Mouse (Mus musculus) embryonic stem cell, embryonic (primary cell): ENCODE results near the gene Pald1.

Experiments
- CTCF ChIA-PET, 4 experiments: fragments of 300-600 bp in 2 of 4; fragments of 350-600 bp in 2 of 4; sonication (Branson Sonifier 250); formaldehyde crosslinking; loops; one replicate each; lab custom pipeline; 2022; ENCODE audit warnings: inconsistent platforms in 2 of 4; lab: Charles Lee
- POLR2A ChIA-PET, 4 experiments: fragments of 300-600 bp in 2 of 4; fragments of 350-600 bp in 2 of 4; sonication (Branson Sonifier 250); formaldehyde crosslinking; loops; one replicate each; lab custom pipeline; 2022; ENCODE audit warnings: antibody characterized with exemption in 4 of 4, inconsistent platforms in 1 of 4; lab: Charles Lee

The Pald1 gene

DNA sequence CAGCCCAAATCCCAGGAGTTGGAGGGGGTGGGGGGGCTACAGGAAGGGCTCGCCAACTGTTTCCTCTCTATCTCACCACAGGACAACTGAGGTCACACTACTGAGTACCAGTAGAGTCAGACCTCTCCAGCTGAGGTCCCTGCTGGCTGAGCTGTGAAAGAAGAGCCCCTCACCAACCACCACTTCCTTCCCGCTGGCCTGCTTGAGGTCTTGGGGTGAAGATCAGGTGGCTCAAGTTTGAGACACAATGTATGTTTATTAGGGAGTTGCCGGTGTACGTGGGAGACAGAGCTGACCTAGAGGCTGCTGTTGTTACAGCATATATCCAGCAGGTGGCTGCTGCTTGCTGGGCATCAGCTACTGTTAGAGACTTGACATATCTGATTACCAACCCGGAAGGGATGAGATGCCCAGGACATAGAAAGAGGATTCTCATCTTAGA lies 107.6 kb downstream of the Pald1 start:
- POLR2A ChIA-PET, result interaction anchor here (0.6 to 2.0 kb wide), 20 partner anchors 10 to 507 kb away, joined by 3 to 7 read pairs (median 3); partner anchors contain the start of genes Nodal (in 2 of the 4) and Sgpl1 (in 1 of the 4)
- CTCF ChIA-PET, result interaction anchor here (0.6 to 4.5 kb wide), 36 partner anchors 10 to 935 kb away, joined by 3 to 16 read pairs (median 4); no protein-coding TSS in a partner anchor

DNA sequence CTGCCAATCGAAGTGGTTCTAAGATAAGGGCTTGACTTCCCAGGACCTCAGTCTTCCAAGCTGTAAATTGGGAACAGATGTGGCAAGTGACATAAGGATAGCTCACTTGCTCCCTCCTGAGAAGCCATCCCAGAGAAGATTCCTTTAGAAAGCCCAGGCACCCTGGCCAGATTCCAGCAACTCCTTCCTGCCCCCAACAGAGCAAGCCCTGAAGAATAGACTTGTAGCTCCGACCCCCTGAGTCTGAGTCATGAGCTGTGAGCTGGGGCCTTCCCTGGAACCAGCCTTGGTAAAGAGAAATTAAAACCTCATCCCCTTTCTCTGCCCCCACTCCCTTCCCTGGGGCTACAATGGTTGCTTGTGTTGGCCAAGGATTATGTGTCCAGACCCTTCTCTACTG lies 108.8 kb downstream of the Pald1 start:
- POLR2A ChIA-PET, result interaction anchor here (0.7 to 2.8 kb wide), 10 partner anchors 11 to 308 kb away, joined by 3 to 19 read pairs (median 4); partner anchors contain the start of gene Sgpl1 (in 1 of the 4)

DNA sequence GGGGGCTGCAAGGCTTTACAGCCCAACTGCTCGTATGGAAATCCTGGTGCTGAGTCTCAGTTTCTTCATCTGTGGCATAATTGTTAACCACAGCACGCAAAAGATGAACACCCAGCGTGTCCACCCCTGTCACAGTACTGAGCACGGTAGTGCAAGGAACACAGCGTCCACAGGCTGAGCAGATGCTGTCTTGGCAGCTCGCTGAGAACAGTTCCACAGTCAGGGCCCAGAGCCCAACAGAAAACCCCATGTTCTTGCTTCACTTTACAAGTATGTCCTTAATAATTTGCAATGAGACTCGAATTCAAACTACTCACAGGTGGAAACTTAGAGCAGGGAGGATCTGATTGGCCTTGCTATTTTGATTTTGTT lies 109.5 kb downstream of the Pald1 start:
- ChIA-PET CTCF (interaction anchor here (0.6 to 4.5 kb wide), 15 partner anchors 12 to 346 kb away, joined by 3 to 16 read pairs (median 4); partner anchors contain the start of gene Lrrc20 (in 1 of the 4)), POLR2A (interaction anchor here (0.5 to 2.8 kb wide), 22 partner anchors 11 to 309 kb away, joined by 3 to 19 read pairs (median 4); no protein-coding TSS in a partner anchor)

More for the DNA sequence above, 108.8 kb downstream of the Pald1 start:
- CTCF ChIA-PET, result interaction anchor here in 3 of 4 experiments (0.6 to 4.5 kb wide), 12 partner anchors 11 to 1446 kb away, joined by 3 to 16 read pairs (median 6); no protein-coding TSS in a partner anchor

DNA sequence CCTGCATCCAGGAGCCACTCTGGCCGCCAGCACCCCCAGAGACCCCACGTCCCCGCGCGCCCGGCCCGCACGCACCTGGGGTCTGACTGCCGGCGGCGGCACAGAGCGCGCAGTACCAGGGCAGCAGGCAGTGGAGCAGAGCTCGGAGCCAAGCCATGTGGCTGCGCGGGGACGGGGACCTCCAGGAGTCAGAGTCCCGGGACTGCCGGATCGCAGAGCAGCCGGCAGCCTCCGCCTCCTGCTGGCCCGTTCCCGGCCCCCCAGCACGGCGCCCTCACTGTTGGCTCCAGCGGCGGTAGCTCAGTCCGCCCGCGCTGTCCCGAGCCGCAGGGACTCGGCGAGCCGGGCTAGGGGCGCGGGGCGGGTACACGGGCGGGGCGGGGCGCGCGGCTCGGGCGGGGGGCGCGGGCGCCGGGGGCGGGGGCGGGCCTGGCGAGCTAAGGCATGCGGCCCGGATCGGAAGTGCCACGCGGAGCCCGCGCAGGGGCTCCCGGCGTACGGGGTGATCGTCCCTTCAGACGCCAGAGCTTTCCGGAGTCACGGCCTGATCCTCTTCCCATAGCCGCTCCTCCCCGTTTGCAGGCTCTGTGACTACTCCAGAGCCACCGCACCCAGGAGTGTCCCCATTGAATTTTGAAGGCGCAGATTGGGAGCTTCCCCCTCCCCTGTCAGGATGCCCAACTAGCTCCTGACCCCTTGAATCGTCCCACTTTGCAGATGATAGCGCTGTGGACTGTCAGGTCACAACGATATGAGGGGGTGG lies 110.1 kb downstream of the Pald1 start, which contains the start of gene Adamts14:
Gene Adamts14, minus strand, starts transcription at position 358 of the 763 bp plus-strand sequence.
- ChIA-PET POLR2A (interaction anchor here (0.5 to 2.8 kb wide), 25 partner anchors 11 to 264 kb away, joined by 3 to 19 read pairs (median 4); no protein-coding TSS in a partner anchor), CTCF (interaction anchor here (0.6 to 4.5 kb wide), 21 partner anchors 12 to 613 kb away, joined by 3 to 16 read pairs (median 3); partner anchors contain the start of gene Lrrc20 (in 1 of the 4))

DNA sequence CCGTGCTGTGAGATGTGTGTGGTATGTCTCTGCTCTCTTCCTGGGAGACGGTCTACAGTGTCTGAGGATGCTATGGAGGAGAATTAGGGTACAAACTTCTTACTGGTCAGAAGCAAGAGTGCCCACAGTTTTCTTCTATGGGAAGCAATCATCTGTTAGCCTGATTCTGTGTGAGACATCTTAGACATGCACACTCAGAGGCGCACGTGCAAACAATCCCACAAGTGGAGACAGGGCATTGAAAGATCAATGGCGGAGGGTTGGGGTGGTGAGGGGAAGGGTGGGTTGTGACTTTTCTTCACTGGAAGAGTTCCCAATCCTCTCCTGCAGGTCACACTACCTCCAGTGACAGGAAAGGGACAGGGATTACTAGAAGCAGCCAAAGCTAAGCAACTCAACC lies 110.7 kb downstream of the Pald1 start:
- CTCF ChIA-PET, result interaction anchor here in 3 of 4 experiments (0.6 to 4.5 kb wide), 12 partner anchors 13 to 351 kb away, joined by 3 to 16 read pairs (median 4); no protein-coding TSS in a partner anchor

DNA sequence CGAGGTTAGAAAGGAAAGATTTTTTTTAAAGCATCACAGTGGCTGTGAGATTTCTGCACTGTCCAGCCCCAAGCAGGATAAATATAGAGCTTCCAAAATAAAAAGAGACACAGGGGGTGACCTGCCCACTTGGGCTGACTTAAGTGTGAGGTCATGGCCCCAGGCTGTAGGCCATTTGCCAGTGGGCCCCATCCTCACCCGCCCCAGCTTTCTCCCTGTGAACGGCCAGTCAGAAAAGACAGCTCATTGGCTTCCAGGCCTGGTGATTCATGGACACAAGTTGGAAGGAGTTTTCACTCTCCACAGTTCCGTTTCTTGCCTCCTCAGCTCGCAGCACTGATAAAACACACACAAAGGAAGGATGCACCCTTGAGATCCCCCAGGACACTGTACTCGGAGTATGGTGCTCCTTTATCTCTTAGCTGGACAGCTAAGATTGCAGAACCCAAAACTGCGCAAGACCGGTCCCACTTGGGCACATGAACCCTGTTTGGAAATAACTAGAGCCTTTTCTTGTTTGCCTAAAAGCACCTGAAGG lies 111.2 kb downstream of the Pald1 start:
- POLR2A ChIA-PET, result interaction anchor here (0.6 to 2.8 kb wide), 10 partner anchors 8 to 144 kb away, joined by 3 to 19 read pairs (median 4); no protein-coding TSS in a partner anchor
- CTCF ChIA-PET, result interaction anchor here in 2 of 4 experiments (0.9 to 4.5 kb wide), 6 partner anchors 56 to 352 kb away, joined by 3 to 16 read pairs (median 3); no protein-coding TSS in a partner anchor

More for the DNA sequence above, 110.7 kb downstream of the Pald1 start:
- POLR2A ChIA-PET, result interaction anchor here (0.6 to 2.8 kb wide), 21 partner anchors 10 to 192 kb away, joined by 3 to 19 read pairs (median 4); no protein-coding TSS in a partner anchor
